Mouse (Mus musculus) kidney, postnatal 0 days (tissue): ENCODE data around the gene Gdf1. TPM values are rescaled to one million over a fixed set of nuclear protein-coding genes. Genes with fewer than 3 reads are reported as not detected.

Experiments used
- ATAC-seq: fragments of 200-750 bp; cut with Nextera tagmentation; replicated peaks from 2 replicates; pipeline ENCODE4 v1.8.0; 2017; ENCODE audit warnings: low read depth, moderate number of reproducible peaks, moderate TSS enrichment, moderate library complexity; ENCODE audit not compliant: low FRiP score
- DNase-seq: peaks from one replicate; pipeline ENCODE4 v3.0.0-alpha.2; 2016; ENCODE audit warnings: low spot score
- H3K27ac ChIP-seq: fragments of 300-500 bp; sonication (generic); 2 replicates; pipeline ENCODE4 v1.5.1; 2014; ENCODE audit warnings: mild to moderate bottlenecking
- H3K27me3 ChIP-seq: fragments of 300-500 bp; sonication (generic); 2 replicates; pipeline ENCODE4 v1.6.1; 2014; ENCODE audit warnings: low read length, mixed read lengths; ENCODE audit not compliant: insufficient read depth
- H3K36me3 ChIP-seq: fragments of 300-500 bp; sonication (generic); 2 replicates; pipeline ENCODE4 v1.6.1; 2014; ENCODE audit warnings: low read length, mixed read lengths; ENCODE audit not compliant: insufficient read depth
- H3K4me1 ChIP-seq: fragments of 300-500 bp; sonication (generic); replicated peaks from 2 replicates; pipeline ENCODE4 v1.6.1; 2014; ENCODE audit warnings: antibody characterized with exemption, low read length, mixed read lengths; ENCODE audit not compliant: insufficient read depth
- H3K4me2 ChIP-seq: fragments of 300-500 bp; sonication (generic); 2 replicates; pipeline ENCODE4 v1.6.1; 2014; ENCODE audit warnings: mild to moderate bottlenecking, low read length, moderate library complexity, mixed read lengths
- H3K4me3 ChIP-seq: fragments of 300-500 bp; sonication (generic); replicated peaks from 2 replicates; pipeline ENCODE4 v1.5.1; 2014; ENCODE audit warnings: low read depth, low read length
- H3K9ac ChIP-seq: fragments of 300-500 bp; sonication (generic); 2 replicates; pipeline ENCODE4 v1.6.1; 2014; ENCODE audit warnings: low read depth, low read length
- H3K9me3 ChIP-seq: fragments of 300-500 bp; sonication (generic); replicated peaks from 2 replicates; pipeline ENCODE4 v1.6.1; 2016; ENCODE audit warnings: low read length, inconsistent platforms, mixed read lengths
- CTCF ChIP-seq: IDR thresholded peaks from 2 replicates; pipeline ENCODE4 v1.5.1; 2016; ENCODE audit warnings: antibody characterized with exemption, low read depth, mild to moderate bottlenecking, moderate library complexity
- WGBS: fragments of 180-500 bp; shearing (Covaris S2); extraction: QIAGEN DNeasy Blood & Tissue Kit; methylation state at CpG from one replicate; pipeline ENCODE4 v1.1.7; 2014; 5-methylcytosine and 5-hydroxymethylcytosine counted together
- polyA plus RNA-seq: library from polyadenylated mRNA; unstranded; fragments of >200 nt; fragmentation: Nextera tagmentation; extraction: Ambion mirVana; gene quantifications from 2 replicates; pipeline ENCODE4 v1.2.1, GENCODE M21; 2015

The Gdf1 gene
- polyA plus RNA-seq, 1 experiment from 2014 or later, result 4.0 TPM

GRCm38 (mm10) chr8:70380069-70380468 is 50.5 kb downstream of the Gdf1 start:
- Histone ChIP-seq H3K27ac (no peak overlapping the region), H3K9ac (no peak overlapping the region), H3K9me3 (no peaks in the 10 kb centered on the region), H3K27me3 (peaks cover 27% of the 10 kb centered on the region), H3K36me3 (no peaks in the 10 kb centered on the region), H3K4me2 (no peak overlapping the region), H3K4me1 (peaks cover 4% of the 10 kb centered on the region; the same call in 1 of the 2 replicates), H3K4me3 (no peak overlapping the region)
- DNase-seq (no peak), ATAC-seq (no peak)
- TF ChIP-seq CTCF, result no peak
- 83% methylated on average over 12 of the region's 12 CpGs for WGBS

Other genes with a start within 250 kb of the Gdf1 start
- gene Hapln4, start 246.4 kb upstream of the Gdf1 start, polyA plus RNA-seq, result not detected in 2 replicates
- gene Ncan, start 208.9 kb upstream of the Gdf1 start, polyA plus RNA-seq, result 0.03 TPM in 2 replicates
- 30.1 and 34.1 TPM in 2 replicates for gene Nr2c2ap, start 198.5 kb upstream of the Gdf1 start, polyA plus RNA-seq
- gene Rfxank, start 190.7 kb upstream of the Gdf1 start, polyA plus RNA-seq, result 13.4 and 13.7 TPM in 2 replicates
- gene Borcs8, start 190.3 kb upstream of the Gdf1 start, polyA plus RNA-seq, result 48.3 and 49.3 TPM in 2 replicates
- 0.28 and 0.37 TPM in 2 replicates for gene Mef2b, start 190.1 kb upstream of the Gdf1 start, polyA plus RNA-seq
- 52.3 and 62.4 TPM in 2 replicates for gene Tmem161a, start 157.5 kb upstream of the Gdf1 start, polyA plus RNA-seq
- gene Slc25a42, start 117.5 kb upstream of the Gdf1 start, polyA plus RNA-seq, result 5.6 TPM in 2 replicates
- 14.0 and 17.1 TPM in 2 replicates for gene Sugp2, start 95.6 kb upstream of the Gdf1 start, polyA plus RNA-seq
- gene Armc6, start 95.4 kb upstream of the Gdf1 start, polyA plus RNA-seq, result 14.1 and 16.7 TPM in 2 replicates
- gene Homer3, start 47.0 kb upstream of the Gdf1 start, polyA plus RNA-seq, result 48.9 and 50.0 TPM in 2 replicates
- 41.0 and 43.0 TPM in 2 replicates for gene Ddx49, start 27.3 kb upstream of the Gdf1 start, polyA plus RNA-seq
- 309 and 334 TPM in 2 replicates for gene Cope, start 27.3 kb upstream of the Gdf1 start, polyA plus RNA-seq
- gene Cers1, start 14.0 kb upstream of the Gdf1 start, polyA plus RNA-seq, result 1.9 and 2.1 TPM in 2 replicates
- 11.6 and 12.5 TPM in 2 replicates for gene Upf1, start 23.5 kb downstream of the Gdf1 start, polyA plus RNA-seq
- gene Comp, start 43.7 kb downstream of the Gdf1 start, polyA plus RNA-seq, result 0.24 and 0.28 TPM in 2 replicates
- 13.6 and 14.6 TPM in 2 replicates for gene Crtc1, start 109.8 kb downstream of the Gdf1 start, polyA plus RNA-seq
- gene Klhl26, start 147.2 kb downstream of the Gdf1 start, polyA plus RNA-seq, result 19.1 and 19.5 TPM in 2 replicates
- 3.0 and 3.5 TPM in 2 replicates for gene Tmem59l, start 157.5 kb downstream of the Gdf1 start, polyA plus RNA-seq
- gene Crlf1, start 163.3 kb downstream of the Gdf1 start, polyA plus RNA-seq, result 31.3 and 33.7 TPM in 2 replicates
- gene Rex1bd, start 176.9 kb downstream of the Gdf1 start, polyA plus RNA-seq, result 140 TPM in 2 replicates
- gene Uba52, start 181.0 kb downstream of the Gdf1 start, polyA plus RNA-seq, result 1,111 and 1,265 TPM in 2 replicates
- gene Fkbp8, start 197.9 kb downstream of the Gdf1 start, polyA plus RNA-seq, result 249 and 255 TPM in 2 replicates
- 81.3 and 81.8 TPM in 2 replicates for gene Kxd1, start 198.1 kb downstream of the Gdf1 start, polyA plus RNA-seq
- gene Ell, start 209.6 kb downstream of the Gdf1 start, polyA plus RNA-seq, result 14.9 and 17.1 TPM in 2 replicates